Mouse (Mus musculus): ENCODE results near the gene Gsk3a. TPM values are rescaled to one million over a fixed set of nuclear protein-coding genes. Genes with fewer than 3 reads are reported as not detected.

The Gsk3a gene
- polyA plus RNA-seq, 1 experiment from 2014 or later: 12.1 TPM

DNA sequence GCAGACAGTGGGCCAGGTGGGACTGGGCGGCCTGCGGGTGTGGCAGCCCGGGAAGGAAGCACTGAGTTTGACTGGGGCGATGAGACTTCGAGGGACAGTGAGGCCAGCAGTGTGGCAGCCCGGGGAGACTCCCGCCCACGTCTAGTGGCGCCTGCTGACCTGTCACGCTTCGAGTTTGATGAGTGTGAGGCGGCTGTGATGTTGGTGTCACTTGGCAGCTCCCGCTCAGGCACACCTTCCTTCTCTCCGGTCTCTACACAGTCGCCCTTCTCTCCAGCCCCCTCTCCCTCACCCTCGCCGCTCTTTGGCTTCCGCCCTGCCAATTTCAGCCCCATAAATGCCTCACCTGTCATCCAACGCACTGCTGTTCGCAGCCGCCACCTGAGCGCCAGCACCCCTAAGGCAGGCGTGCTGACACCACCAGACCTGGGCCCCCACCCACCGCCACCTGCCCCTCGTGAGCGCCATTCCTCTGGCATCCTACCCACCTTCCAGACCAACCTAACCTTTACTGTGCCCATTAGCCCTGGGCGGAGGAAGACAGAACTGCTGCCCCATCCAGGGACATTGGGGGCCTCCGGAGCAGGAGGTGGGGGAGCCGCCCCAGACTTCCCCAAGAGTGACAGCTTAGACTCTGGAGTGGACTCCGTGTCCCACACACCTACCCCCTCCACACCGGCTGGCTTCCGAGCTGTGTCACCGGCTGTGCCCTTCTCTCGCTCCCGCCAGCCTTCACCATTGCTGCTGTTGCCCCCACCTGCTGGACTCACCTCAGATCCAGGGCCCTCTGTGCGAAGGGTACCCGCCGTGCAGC is 35.0 kb upstream of the Gsk3a start:
- H3K9me3 ChIP-seq (replicated peaks): no peaks in the 10 kb centered on the region
- H3K27me3 ChIP-seq (replicated peaks): no peaks in the 10 kb centered on the region
- H3K9ac ChIP-seq: no peak overlapping the region
- 81% methylated on average over 38 of the region's 38 CpGs for WGBS
- ATAC-seq (ENCODE audit: insufficient number of reproducible peaks, low FRiP score): no peak
- peaks cover 74% of the 10 kb centered on the region for H3K4me1 ChIP-seq (replicated peaks)
- no peak overlapping the region for H3K4me3 ChIP-seq
- H3K36me3 ChIP-seq: peaks cover 39% of the 10 kb centered on the region
- H3K4me2 ChIP-seq: no peak overlapping the region
- H3K27ac ChIP-seq (ENCODE audit: poor library complexity, severe bottlenecking): no peak overlapping the region

- 83% methylated on average over 30 of the region's 30 CpGs for WGBS
- Histone ChIP-seq H3K9ac (no peak overlapping the region; the same call in 1 of the 2 replicates), H3K36me3 (peaks cover 39% of the 10 kb centered on the region), H3K27me3 (replicated peaks) (no peaks in the 10 kb centered on the region), H3K4me3 (no peak overlapping the region), H3K4me2 (no peak overlapping the region), H3K9me3 (replicated peaks) (no peaks in the 10 kb centered on the region), H3K4me1 (replicated peaks) (peaks cover 68% of the 10 kb centered on the region), H3K27ac (ENCODE audit: poor library complexity, severe bottlenecking) (no peak overlapping the region)
- ATAC-seq (ENCODE audit: insufficient number of reproducible peaks, low FRiP score): no peak
These were observed 34.2 kb upstream of the Gsk3a start for GRCm38 (mm10) chr7:25271651-25272444.

- H3K4me2 ChIP-seq: no peak overlapping the region
- no peak overlapping the region for H3K9ac ChIP-seq
- WGBS: 88% methylated on average over 35 of the region's 35 CpGs
- H3K27me3 ChIP-seq (replicated peaks): no peaks in the 10 kb centered on the region
- ATAC-seq (ENCODE audit: insufficient number of reproducible peaks, low FRiP score): no peak
- no peak overlapping the region for H3K4me3 ChIP-seq
- peaks cover 63% of the 10 kb centered on the region for H3K4me1 ChIP-seq (replicated peaks)
- H3K9me3 ChIP-seq (replicated peaks): no peaks in the 10 kb centered on the region
- peaks cover 39% of the 10 kb centered on the region for H3K36me3 ChIP-seq
- no peak overlapping the region for H3K27ac ChIP-seq (ENCODE audit: poor library complexity, severe bottlenecking)
These were observed 33.3 kb upstream of the Gsk3a start for GRCm38 (mm10) chr7:25270652-25271633.

GRCm38 (mm10) chr7:25269545-25270271 is 32.1 kb upstream of the Gsk3a start:
- Histone ChIP-seq H3K9ac (peak overlapping the region; percentile 97), H3K27me3 (replicated peaks) (no peaks in the 10 kb centered on the region), H3K4me3 (peak overlapping the region; percentile 93; the same call in 1 of the 2 replicates), H3K4me2 (peak overlapping the region; percentile 82), H3K9me3 (replicated peaks) (no peaks in the 10 kb centered on the region), H3K36me3 (peaks cover 34% of the 10 kb centered on the region), H3K4me1 (replicated peaks) (peaks cover 51% of the 10 kb centered on the region), H3K27ac (ENCODE audit: poor library complexity, severe bottlenecking) (no peak overlapping the region)
- WGBS: 81% methylated on average over 8 of the region's 8 CpGs
- ATAC-seq (ENCODE audit: insufficient number of reproducible peaks, low FRiP score): no peak

DNA sequence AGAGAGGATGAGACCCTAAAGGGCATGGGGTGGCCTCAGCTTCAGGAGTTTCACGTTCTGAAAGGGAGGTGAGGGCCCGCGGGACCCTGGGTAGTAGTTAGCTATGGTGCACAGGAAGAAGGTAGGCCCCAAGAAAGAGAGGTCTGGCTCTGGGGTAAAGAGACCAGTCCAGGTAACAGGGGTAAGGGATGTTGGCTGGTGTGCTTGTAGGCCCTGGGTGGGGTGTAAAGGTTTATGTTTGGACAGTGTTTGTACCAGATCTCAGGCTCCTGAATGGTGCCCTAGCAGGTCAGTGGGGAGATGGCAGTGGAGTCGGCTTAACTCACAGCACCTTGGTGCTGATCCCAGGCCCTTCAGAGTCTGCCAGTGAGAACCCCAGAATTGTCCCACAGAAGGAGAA is 31.4 kb upstream of the Gsk3a start:
- H3K27me3 ChIP-seq (replicated peaks): no peaks in the 10 kb centered on the region
- H3K36me3 ChIP-seq: peaks cover 33% of the 10 kb centered on the region
- 40% methylated on average over 4 of the region's 4 CpGs for WGBS
- H3K4me3 ChIP-seq: peak overlapping the region; percentile 93
- no peak for ATAC-seq (ENCODE audit: insufficient number of reproducible peaks, low FRiP score)
- H3K4me1 ChIP-seq (replicated peaks): peaks cover 44% of the 10 kb centered on the region
- no peaks in the 10 kb centered on the region for H3K9me3 ChIP-seq (replicated peaks)
- H3K9ac ChIP-seq: peak overlapping the region; percentile 97
- peak overlapping the region; percentile 85 for H3K27ac ChIP-seq (ENCODE audit: poor library complexity, severe bottlenecking)
- peak overlapping the region; percentile 82 for H3K4me2 ChIP-seq

- H3K4me1 ChIP-seq (replicated peaks): peaks cover 40% of the 10 kb centered on the region
These were observed 30.9 kb upstream of the Gsk3a start for GRCm38 (mm10) chr7:25268588-25268987.

GRCm38 (mm10) chr7:25267751-25268463 is 30.3 kb upstream of the Gsk3a start:
- WGBS: under 1% methylated on average over 33 of the region's 33 CpGs
- H3K4me3 ChIP-seq: peak overlapping the region; percentile 93
- peak; percentile 93 for ATAC-seq (ENCODE audit: insufficient number of reproducible peaks, low FRiP score)
- no peaks in the 10 kb centered on the region for H3K9me3 ChIP-seq (replicated peaks)
- peak overlapping the region; percentile 82 for H3K4me2 ChIP-seq
- peaks cover 33% of the 10 kb centered on the region for H3K4me1 ChIP-seq (replicated peaks)
- no peaks in the 10 kb centered on the region for H3K27me3 ChIP-seq (replicated peaks)
- H3K27ac ChIP-seq (ENCODE audit: poor library complexity, severe bottlenecking): peak overlapping the region; percentile 85
- H3K9ac ChIP-seq: peak overlapping the region; percentile 97
- H3K36me3 ChIP-seq: peaks cover 22% of the 10 kb centered on the region

More at GRCm38 (mm10) chr7:25268588-25268987, 30.9 kb upstream of the Gsk3a start:
- no peak for ATAC-seq (ENCODE audit: insufficient number of reproducible peaks, low FRiP score)
- H3K36me3 ChIP-seq: peaks cover 29% of the 10 kb centered on the region
- WGBS: 3% methylated on average over 7 of the region's 7 CpGs
- peak overlapping the region; percentile 82 for H3K4me2 ChIP-seq
- H3K9me3 ChIP-seq (replicated peaks): no peaks in the 10 kb centered on the region
- H3K9ac ChIP-seq: peak overlapping the region; percentile 97
- H3K27me3 ChIP-seq (replicated peaks): no peaks in the 10 kb centered on the region
- peak overlapping the region; percentile 93 for H3K4me3 ChIP-seq
- peak overlapping the region; percentile 85 for H3K27ac ChIP-seq (ENCODE audit: poor library complexity, severe bottlenecking)

GRCm38 (mm10) chr7:25267301-25267750 is 29.7 kb upstream of the Gsk3a start, which contains the start of gene Cic:
TSS of gene Cic (plus strand) at chr7:25267704.
- H3K4me1 ChIP-seq (replicated peaks): peaks cover 28% of the 10 kb centered on the region
- no peaks in the 10 kb centered on the region for H3K27me3 ChIP-seq (replicated peaks)
- H3K36me3 ChIP-seq: peaks cover 17% of the 10 kb centered on the region
- 0% methylated on average over 29 of the region's 29 CpGs for WGBS
- no peaks in the 10 kb centered on the region for H3K9me3 ChIP-seq (replicated peaks)
- H3K27ac ChIP-seq (ENCODE audit: poor library complexity, severe bottlenecking): peak within 1 kb of the TSS; percentile 85
- peak within 1 kb of the TSS; percentile 93 for H3K4me3 ChIP-seq
- ATAC-seq (ENCODE audit: insufficient number of reproducible peaks, low FRiP score): peak; percentile 91
- H3K9ac ChIP-seq: peak within 1 kb of the TSS; percentile 97
- H3K4me2 ChIP-seq: peak within 1 kb of the TSS; percentile 82

DNA sequence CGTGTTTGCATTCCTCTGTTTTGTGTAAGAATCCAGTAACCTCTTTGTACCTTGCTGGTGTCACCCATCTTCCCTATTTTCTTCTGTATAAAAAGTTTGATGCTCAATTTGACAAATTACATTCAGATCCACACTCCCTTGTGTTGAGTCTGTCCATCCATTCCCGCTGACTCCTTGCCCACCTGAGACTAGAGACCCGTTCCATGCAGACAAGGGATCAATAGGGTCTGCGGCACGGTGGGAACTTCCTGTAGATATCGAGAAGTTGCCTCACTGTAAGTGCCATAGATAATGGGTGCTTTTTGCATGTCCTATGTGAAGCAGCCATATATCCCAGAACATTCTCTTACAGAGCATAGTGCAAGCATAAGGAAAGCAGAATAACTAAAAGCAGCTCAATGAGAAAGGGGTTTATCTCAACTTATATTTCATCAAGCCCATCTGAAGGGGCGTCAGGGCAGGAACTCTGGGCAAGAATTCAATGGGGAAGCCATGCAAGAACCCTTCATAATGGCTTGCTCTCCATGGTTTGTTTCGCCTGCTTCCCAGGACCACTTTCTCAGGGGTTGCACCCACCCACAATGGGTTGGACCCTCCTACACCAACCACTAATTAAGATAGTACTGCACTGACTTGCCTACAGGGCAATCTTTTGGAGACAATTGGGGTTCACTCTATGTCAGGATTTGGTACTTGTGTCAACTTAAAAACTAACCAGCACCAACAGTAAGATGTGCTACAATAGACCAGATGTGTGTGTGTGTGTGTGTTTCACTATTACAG is 28.7 kb upstream of the Gsk3a start:
- H3K9me3 ChIP-seq (replicated peaks): no peaks in the 10 kb centered on the region
- no peak overlapping the region for H3K9ac ChIP-seq
- no peaks in the 10 kb centered on the region for H3K27me3 ChIP-seq (replicated peaks)
- no peak for ATAC-seq (ENCODE audit: insufficient number of reproducible peaks, low FRiP score)
- no peak overlapping the region for H3K4me3 ChIP-seq
- H3K36me3 ChIP-seq: peaks cover 7% of the 10 kb centered on the region
- WGBS: 71% methylated on average over 8 of the region's 8 CpGs
- H3K27ac ChIP-seq (ENCODE audit: poor library complexity, severe bottlenecking): no peak overlapping the region
- peaks cover 24% of the 10 kb centered on the region for H3K4me1 ChIP-seq (replicated peaks)
- peak overlapping the region; percentile 67; the same call in 1 of the 2 replicates for H3K4me2 ChIP-seq
